Mouse (Mus musculus) hindbrain, postnatal 0 days (tissue): ENCODE results near the gene Tex22. TPM values are rescaled to one million over a fixed set of nuclear protein-coding genes. Genes with fewer than 3 reads are reported as not detected.
A peak's percentile ranks its signal among the peaks of the same experiment; 100 is the strongest.

Source experiments
- ATAC-seq: fragments of 200-750 bp; cut with Nextera tagmentation; 2 replicates; pipeline ENCODE4 v1.8.0; 2017; ENCODE audit warnings: mild to moderate bottlenecking, moderate TSS enrichment, moderate library complexity
- DNase-seq: peaks from one replicate; pipeline ENCODE4 v3.0.0-alpha.2; 2015; ENCODE audit warnings: low spot score
- H3K27ac ChIP-seq: fragments of 300-500 bp; sonication (generic); 2 replicates; pipeline ENCODE4 v1.5.1; 2014; ENCODE audit warnings: mild to moderate bottlenecking
- H3K27me3 ChIP-seq: fragments of 300-500 bp; sonication (generic); 2 replicates; pipeline ENCODE4 v1.6.1; 2014; ENCODE audit warnings: low read length, mixed read lengths; ENCODE audit not compliant: insufficient read depth
- H3K36me3 ChIP-seq: fragments of 300-500 bp; sonication (generic); 2 replicates; pipeline ENCODE4 v1.6.1; 2014; ENCODE audit warnings: low read length, mixed read lengths; ENCODE audit not compliant: insufficient read depth
- H3K4me1 ChIP-seq: fragments of 300-500 bp; sonication (generic); 2 replicates; pipeline ENCODE4 v1.6.1; 2014; ENCODE audit warnings: antibody characterized with exemption, low read length, mixed read lengths; ENCODE audit not compliant: insufficient read depth
- H3K4me2 ChIP-seq: fragments of 300-500 bp; sonication (generic); 2 replicates; pipeline ENCODE4 v1.6.1; 2014; ENCODE audit warnings: low read depth, mild to moderate bottlenecking, low read length, moderate library complexity, mixed read lengths
- H3K4me3 ChIP-seq: fragments of 300-500 bp; sonication (generic); 2 replicates; pipeline ENCODE4 v1.5.1; 2014; ENCODE audit warnings: low read length
- H3K9ac ChIP-seq: fragments of 300-500 bp; sonication (generic); replicated peaks from 2 replicates; pipeline ENCODE4 v1.6.1; 2014; ENCODE audit warnings: mild to moderate bottlenecking, low read length, moderate library complexity, mixed read lengths
- H3K9me3 ChIP-seq: fragments of 300-500 bp; sonication (generic); 2 replicates; pipeline ENCODE4 v1.6.1; 2016; ENCODE audit warnings: low read length, mixed read lengths
- CTCF ChIP-seq: IDR thresholded peaks from 2 replicates; pipeline ENCODE4 v1.5.1; 2016; ENCODE audit warnings: antibody characterized with exemption, control low read depth, low read depth
- WGBS: fragments of 180-500 bp; shearing (Covaris S2); extraction: QIAGEN DNeasy Blood & Tissue Kit; methylation state at CpG from one replicate; pipeline ENCODE4 v1.1.7; 2014; 5-methylcytosine and 5-hydroxymethylcytosine counted together
- polyA plus RNA-seq: library from polyadenylated mRNA; unstranded; fragments of >200 nt; fragmentation: Nextera tagmentation; extraction: Ambion mirVana; gene quantifications from 2 replicates; pipeline ENCODE4 v1.2.1, GENCODE M21; 2015
- total RNA-seq: library from RNA; depleted of rRNA; stranded (reverse); fragments of >200 nt; gene quantifications from 2 replicates; pipeline ENCODE4 v1.2.3, GENCODE M21; 2014

Gene Tex22
- total and polyA plus RNA-seq, 2 experiments from 2014 or later, result 0.73 TPM; not detected in 1

DNA sequence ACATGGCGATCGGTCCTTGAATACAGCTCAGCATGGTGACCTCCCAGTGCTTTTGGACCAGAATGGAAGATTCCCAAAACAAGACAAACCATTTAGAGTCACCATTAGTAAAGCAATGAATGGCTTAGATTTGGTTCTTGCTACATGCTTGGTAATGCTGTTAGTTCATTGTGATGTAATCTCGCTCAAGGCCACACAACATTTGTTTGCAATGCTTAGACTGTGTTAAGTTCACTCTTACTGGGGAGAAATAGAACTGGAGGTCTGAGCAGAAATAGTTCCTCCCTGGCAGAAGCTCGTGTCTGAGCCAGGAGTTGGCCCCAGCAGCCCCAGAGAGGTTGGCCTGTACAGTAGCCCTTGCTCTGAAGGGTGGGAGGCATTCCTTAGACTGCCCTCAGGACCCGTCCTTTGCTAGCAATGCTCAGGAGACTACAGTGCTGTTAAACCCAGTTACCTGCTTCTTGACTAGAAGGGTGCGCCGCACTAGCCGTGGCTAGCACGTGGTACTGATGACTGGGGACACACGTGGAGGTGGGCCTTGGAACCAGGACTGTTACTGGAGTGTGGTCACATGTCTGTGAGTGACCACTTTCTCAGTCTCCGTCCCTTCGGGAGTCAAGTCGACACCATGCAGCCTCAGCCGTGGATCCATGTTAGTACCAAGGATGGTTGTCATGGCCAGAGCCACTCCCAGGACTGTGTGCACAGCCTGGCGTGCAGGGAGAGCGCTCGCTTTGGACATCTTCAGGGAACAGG, 34.4 kb downstream of the Tex22 start:
- Histone ChIP-seq H3K9me3 (no peaks in the 10 kb centered on the region), H3K27ac (no peak overlapping the region), H3K4me3 (no peak overlapping the region), H3K4me2 (no peak overlapping the region), H3K36me3 (peaks cover 10% of the 10 kb centered on the region; the same call in 1 of the 2 replicates), H3K27me3 (no peaks in the 10 kb centered on the region), H3K9ac (no peak overlapping the region), H3K4me1 (peaks cover 3% of the 10 kb centered on the region; the same call in 1 of the 2 replicates)
- ATAC-seq (0 out of 2 replicates have a peak, but pooled peaks have one; percentile 10), DNase-seq (no peak)
- WGBS, result 83% methylated on average over 17 of the region's 17 CpGs
- no peak for TF ChIP-seq CTCF

GRCm38 (mm10) chr12:113109801-113110200, 35.5 kb downstream of the Tex22 start:
- Histone ChIP-seq H3K27ac (no peak overlapping the region), H3K36me3 (peaks cover 16% of the 10 kb centered on the region; the same call in 1 of the 2 replicates), H3K9ac (no peak overlapping the region), H3K9me3 (no peaks in the 10 kb centered on the region), H3K27me3 (no peaks in the 10 kb centered on the region), H3K4me3 (no peak overlapping the region), H3K4me2 (no peak overlapping the region), H3K4me1 (peaks cover 3% of the 10 kb centered on the region; the same call in 1 of the 2 replicates)
- ATAC-seq (no peak), DNase-seq (no peak)
- WGBS, result 76% methylated on average over 10 of the region's 10 CpGs
- TF ChIP-seq CTCF, result no peak

DNA sequence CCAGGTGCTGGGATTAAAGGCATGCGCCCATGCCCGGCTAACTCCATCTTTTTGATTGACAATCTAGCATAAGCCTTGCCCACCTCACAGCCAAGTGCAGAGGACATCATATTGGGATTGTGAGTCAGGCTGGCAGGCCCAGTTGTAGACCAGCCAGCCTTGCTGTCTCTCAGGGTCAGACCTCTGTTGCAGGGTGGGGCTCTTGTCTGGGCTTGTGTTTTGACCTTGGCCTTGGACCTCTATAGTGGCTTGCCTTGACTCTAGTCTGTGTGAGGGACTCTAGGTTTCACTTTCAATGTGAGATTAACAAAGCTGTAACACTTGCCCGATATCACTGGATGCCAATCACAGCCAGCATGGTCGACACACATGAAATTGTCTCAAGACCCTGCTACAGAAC, 39.8 kb downstream of the Tex22 start:
- H3K4me1 ChIP-seq, result 0 out of 2 replicates have a peak, but pooled peaks cover 3% of the 10 kb centered on the region
- no peak overlapping the region for H3K9ac ChIP-seq
- DNase-seq (no peak), ATAC-seq (no peak)
- H3K36me3 ChIP-seq, result peaks cover 43% of the 10 kb centered on the region
- H3K27me3 ChIP-seq, result no peaks in the 10 kb centered on the region
- H3K27ac ChIP-seq, result no peak overlapping the region
- H3K4me2 ChIP-seq, result no peak overlapping the region
- no peaks in the 10 kb centered on the region for H3K9me3 ChIP-seq
- TF ChIP-seq CTCF, result no peak
- 89% methylated on average over 4 of the region's 4 CpGs for WGBS
- no peak overlapping the region for H3K4me3 ChIP-seq

DNA sequence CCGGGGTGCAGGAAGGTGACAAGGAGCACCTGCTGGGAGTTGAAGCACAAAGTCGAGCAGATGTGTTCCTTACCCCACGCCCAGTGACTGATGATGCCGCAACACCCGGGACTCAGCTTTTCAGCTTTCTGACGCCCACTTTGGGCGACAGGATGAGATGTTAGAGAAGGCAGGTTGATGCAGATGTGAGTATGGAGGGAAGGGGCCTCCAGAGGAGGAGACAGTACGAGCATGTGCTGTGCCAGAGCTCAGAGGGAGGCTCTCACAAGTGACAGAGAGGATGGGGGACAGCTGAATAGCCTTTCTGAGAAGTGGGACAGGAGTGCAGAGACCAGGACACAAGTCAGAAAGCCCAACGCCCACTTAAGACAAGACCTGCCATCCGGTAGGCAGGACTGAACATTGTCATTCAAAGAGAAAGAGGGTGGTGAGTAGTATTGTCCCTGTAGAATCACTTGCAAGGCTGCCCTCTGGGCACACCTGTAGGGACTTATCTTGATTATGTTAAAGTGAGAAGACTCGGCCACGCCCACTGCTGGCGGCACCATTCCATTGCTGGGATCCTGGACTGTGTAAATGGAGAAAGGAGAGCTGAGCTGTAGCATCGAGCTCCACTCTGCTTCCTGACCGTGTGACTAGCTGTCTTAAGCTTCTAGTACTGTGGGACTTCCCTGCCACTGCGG, 40.7 kb downstream of the Tex22 start:
- Histone ChIP-seq H3K27me3 (no peaks in the 10 kb centered on the region), H3K4me3 (no peak overlapping the region), H3K4me1 (0 out of 2 replicates have a peak, but pooled peaks cover 3% of the 10 kb centered on the region), H3K27ac (no peak overlapping the region), H3K9ac (no peak overlapping the region), H3K9me3 (no peaks in the 10 kb centered on the region), H3K36me3 (peaks cover 44% of the 10 kb centered on the region), H3K4me2 (no peak overlapping the region)
- DNase-seq (no peak), ATAC-seq (no peak)
- 89% methylated on average over 16 of the region's 16 CpGs for WGBS
- no peak for TF ChIP-seq CTCF

- no peak overlapping the region for H3K9ac ChIP-seq
- WGBS, result 86% methylated on average over 20 of the region's 20 CpGs
- H3K36me3 ChIP-seq, result peaks cover 73% of the 10 kb centered on the region
- no peaks in the 10 kb centered on the region for H3K4me1 ChIP-seq
- no peak overlapping the region for H3K4me3 ChIP-seq
- H3K27me3 ChIP-seq, result no peaks in the 10 kb centered on the region
- peak; percentile 91 for DNase-seq
- ATAC-seq, result peak; percentile 75
- no peak overlapping the region for H3K27ac ChIP-seq
- H3K9me3 ChIP-seq, result no peaks in the 10 kb centered on the region
- TF ChIP-seq CTCF, result peak; percentile 98
- H3K4me2 ChIP-seq, result no peak overlapping the region
Measured at GRCm38 (mm10) chr12:113119516-113120410, 45.5 kb downstream of the Tex22 start.

- Histone ChIP-seq H3K4me3 (no peak overlapping the region), H3K4me1 (no peaks in the 10 kb centered on the region), H3K9ac (no peak overlapping the region), H3K4me2 (no peak overlapping the region), H3K9me3 (no peaks in the 10 kb centered on the region), H3K27me3 (no peaks in the 10 kb centered on the region), H3K27ac (no peak overlapping the region), H3K36me3 (peaks cover 92% of the 10 kb centered on the region)
- TF ChIP-seq CTCF, result no peak
- ATAC-seq (no peak), DNase-seq (no peak)
- 92% methylated on average over 6 of the region's 6 CpGs for WGBS
Measured at GRCm38 (mm10) chr12:113124726-113125125, 50.4 kb downstream of the Tex22 start.
